Mouse (Mus musculus) forebrain, embryonic 16.5 days (tissue): Measurements from ENCODE around the gene Per2. TPM values are rescaled to one million over a fixed set of nuclear protein-coding genes. Genes with fewer than 3 reads are reported as not detected.

Source experiments
- ATAC-seq: fragments of 200-750 bp; cut with Nextera tagmentation; 2 replicates; pipeline ENCODE4 v1.8.0; 2017; ENCODE audit warnings: mild to moderate bottlenecking, moderate library complexity
- H3K27ac ChIP-seq: fragments of 300-500 bp; sonication (generic); 2 replicates; pipeline ENCODE4 v1.5.1; 2014; ENCODE audit warnings: low read length, control low read depth
- H3K27me3 ChIP-seq: fragments of 300-500 bp; sonication (generic); replicated peaks from 2 replicates; pipeline ENCODE4 v1.6.1; 2014; ENCODE audit warnings: low read length; ENCODE audit not compliant: control insufficient read depth, insufficient read depth
- H3K36me3 ChIP-seq: fragments of 300-500 bp; sonication (generic); 2 replicates; pipeline ENCODE4 v1.6.1; 2014; ENCODE audit not compliant: control insufficient read depth, insufficient read depth
- H3K4me1 ChIP-seq: fragments of 300-500 bp; sonication (generic); replicated peaks from 2 replicates; pipeline ENCODE4 v1.6.1; 2014; ENCODE audit warnings: low read length; ENCODE audit not compliant: control insufficient read depth, insufficient read depth
- H3K4me2 ChIP-seq: fragments of 300-500 bp; sonication (generic); 2 replicates; pipeline ENCODE4 v1.6.1; 2014; ENCODE audit warnings: mild to moderate bottlenecking, low read length, control low read depth
- H3K4me3 ChIP-seq: fragments of 300-500 bp; sonication (generic); replicated peaks from 2 replicates; pipeline ENCODE4 v1.5.1; 2014; ENCODE audit warnings: mild to moderate bottlenecking, low read length, control low read depth
- H3K9ac ChIP-seq: fragments of 300-500 bp; sonication (generic); replicated peaks from 2 replicates; pipeline ENCODE4 v1.6.1; 2014; ENCODE audit warnings: low read depth, low read length, control low read depth
- H3K9me3 ChIP-seq: fragments of 300-500 bp; sonication (generic); 2 replicates; pipeline ENCODE4 v1.6.1; 2016; ENCODE audit warnings: low read length; ENCODE audit not compliant: control insufficient read depth
- WGBS: fragments of 180-500 bp; shearing (Covaris S2); extraction: QIAGEN DNeasy Blood & Tissue Kit; methylation state at CpG from one replicate; pipeline ENCODE4 v1.1.7; 2014; 5-methylcytosine and 5-hydroxymethylcytosine counted together
- polyA plus RNA-seq: library from polyadenylated mRNA; unstranded; fragments of >200 nt; fragmentation: Nextera tagmentation; extraction: Ambion mirVana; gene quantifications from 2 replicates; pipeline ENCODE4 v1.2.1, GENCODE M21; 2015

The Per2 gene
- polyA plus RNA-seq, 1 experiment from 2014 or later = 5.6 TPM

DNA sequence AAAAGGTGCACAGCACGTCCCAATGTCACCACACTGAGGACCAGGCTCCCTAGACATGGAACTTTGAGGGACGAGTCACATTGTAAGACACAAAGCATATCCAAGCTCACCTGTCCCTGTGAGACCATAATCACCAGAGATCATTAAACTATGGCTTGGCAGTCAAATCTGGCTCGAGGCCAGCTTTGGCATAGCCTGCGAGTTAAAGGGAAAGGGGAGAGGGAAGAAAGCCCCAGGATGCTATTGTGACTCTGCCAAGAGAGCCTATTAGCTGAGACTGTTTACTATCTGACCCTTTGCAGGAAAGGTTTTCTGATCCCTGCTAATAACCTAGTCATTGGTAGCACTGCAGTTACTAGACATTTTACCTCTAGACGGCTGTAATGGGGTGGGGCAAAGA is 5.3 kb upstream of the Per2 start:
- WGBS = 20% methylated on average over 5 of the region's 5 CpGs
- Histone ChIP-seq H3K4me3 (no peak overlapping the region), H3K9ac (no peak overlapping the region), H3K4me2 (no peak overlapping the region), H3K36me3 (no peaks in the 10 kb centered on the region), H3K27me3 (no peaks in the 10 kb centered on the region), H3K27ac (no peak overlapping the region), H3K9me3 (no peaks in the 10 kb centered on the region), H3K4me1 (peaks cover 6% of the 10 kb centered on the region)
- no peak for ATAC-seq

DNA sequence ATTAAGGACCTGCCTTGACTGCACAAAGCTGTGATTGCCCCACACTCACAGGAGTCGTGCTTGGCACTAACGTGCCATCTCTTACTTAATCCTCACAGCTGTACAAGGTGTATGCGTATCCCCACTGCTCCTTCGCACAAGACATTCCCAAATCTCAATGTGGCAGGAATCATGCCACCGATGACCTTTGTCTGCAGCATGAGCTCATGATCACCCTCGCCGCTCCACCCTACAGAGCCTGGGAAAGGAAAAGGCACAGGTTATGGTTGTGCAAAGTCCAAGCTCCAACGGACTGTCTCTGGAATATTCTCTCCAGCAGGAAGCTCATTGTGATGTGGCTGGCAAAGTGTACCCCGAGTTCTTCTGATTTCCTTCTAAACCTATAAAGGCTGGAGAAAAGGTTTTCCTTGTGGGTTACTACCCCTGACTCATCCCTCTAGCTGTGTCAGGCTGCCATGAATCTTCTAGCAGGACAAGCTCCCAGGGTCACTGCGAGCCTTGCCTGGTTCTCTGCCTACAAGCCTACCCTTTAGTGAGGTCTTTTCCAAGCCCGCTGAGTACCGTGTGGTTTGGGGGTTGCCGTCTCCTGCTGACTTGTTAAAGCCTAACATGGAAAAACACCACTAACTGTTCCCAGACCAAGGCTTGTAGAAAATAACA is 4.3 kb upstream of the Per2 start:
- H3K9ac ChIP-seq = no peak overlapping the region
- no peaks in the 10 kb centered on the region for H3K36me3 ChIP-seq
- ATAC-seq = no peak
- no peaks in the 10 kb centered on the region for H3K27me3 ChIP-seq
- H3K27ac ChIP-seq = no peak overlapping the region
- no peak overlapping the region for H3K4me2 ChIP-seq
- no peaks in the 10 kb centered on the region for H3K9me3 ChIP-seq
- no peak overlapping the region for H3K4me3 ChIP-seq
- peaks cover 9% of the 10 kb centered on the region for H3K4me1 ChIP-seq
- 88% methylated on average over 13 of the region's 13 CpGs for WGBS

DNA sequence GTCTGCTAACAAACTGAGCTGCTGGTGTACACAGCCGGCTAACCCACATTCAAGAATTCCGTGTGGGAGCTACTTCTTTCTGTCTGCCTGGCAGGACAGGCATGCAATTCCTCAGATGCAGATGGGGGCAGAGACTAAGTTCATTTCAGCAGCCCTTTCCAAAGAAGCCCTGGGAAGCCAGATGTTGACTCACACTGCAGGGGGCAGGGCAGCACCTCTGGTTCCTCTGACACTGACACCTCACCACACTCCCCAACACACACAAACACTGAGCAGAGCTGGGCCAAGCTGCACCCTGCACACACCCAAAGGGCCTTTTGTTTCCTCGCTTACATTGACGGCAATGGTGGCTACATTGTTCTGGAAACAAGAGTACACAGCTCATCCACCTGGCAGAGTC is 1.4 kb upstream of the Per2 start:
- ATAC-seq = no peak
- 41% methylated on average over 4 of the region's 4 CpGs for WGBS
- no peaks in the 10 kb centered on the region for H3K36me3 ChIP-seq
- no peak overlapping the region for H3K4me2 ChIP-seq
- no peak overlapping the region for H3K27ac ChIP-seq
- no peaks in the 10 kb centered on the region for H3K27me3 ChIP-seq
- peaks cover 37% of the 10 kb centered on the region for H3K4me1 ChIP-seq
- no peak overlapping the region for H3K9ac ChIP-seq
- H3K9me3 ChIP-seq = no peaks in the 10 kb centered on the region
- H3K4me3 ChIP-seq = no peak overlapping the region

DNA sequence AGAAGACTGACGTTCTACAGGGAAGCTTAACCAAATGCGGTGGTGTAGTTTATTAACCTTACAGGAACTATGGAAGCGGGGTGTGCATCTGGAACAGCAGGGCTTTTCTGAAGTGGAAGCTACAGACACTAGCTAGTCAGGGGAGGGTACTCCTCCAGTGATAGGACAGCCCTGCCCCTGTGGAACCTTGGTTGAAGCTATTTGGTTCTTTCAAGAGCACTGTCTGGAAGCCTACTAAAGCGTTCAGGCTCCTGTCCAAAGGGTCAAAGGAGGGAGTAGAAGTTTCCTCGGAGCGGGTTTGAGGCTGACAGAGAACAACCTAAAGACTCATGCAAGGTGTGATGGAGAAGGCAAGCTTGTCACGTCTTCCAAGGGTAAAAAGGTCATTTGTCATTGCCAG is 945 bp upstream of the Per2 start:
- H3K36me3 ChIP-seq = no peaks in the 10 kb centered on the region
- H3K27ac ChIP-seq = no peak overlapping the region
- H3K4me1 ChIP-seq = peaks cover 42% of the 10 kb centered on the region
- peak overlapping the region; percentile 63 for H3K9ac ChIP-seq
- no peaks in the 10 kb centered on the region for H3K27me3 ChIP-seq
- 47% methylated on average over 7 of the region's 7 CpGs for WGBS
- peak overlapping the region; percentile 69 for H3K4me3 ChIP-seq
- no peak for ATAC-seq
- H3K9me3 ChIP-seq = no peaks in the 10 kb centered on the region
- peak overlapping the region; percentile 88 for H3K4me2 ChIP-seq

DNA sequence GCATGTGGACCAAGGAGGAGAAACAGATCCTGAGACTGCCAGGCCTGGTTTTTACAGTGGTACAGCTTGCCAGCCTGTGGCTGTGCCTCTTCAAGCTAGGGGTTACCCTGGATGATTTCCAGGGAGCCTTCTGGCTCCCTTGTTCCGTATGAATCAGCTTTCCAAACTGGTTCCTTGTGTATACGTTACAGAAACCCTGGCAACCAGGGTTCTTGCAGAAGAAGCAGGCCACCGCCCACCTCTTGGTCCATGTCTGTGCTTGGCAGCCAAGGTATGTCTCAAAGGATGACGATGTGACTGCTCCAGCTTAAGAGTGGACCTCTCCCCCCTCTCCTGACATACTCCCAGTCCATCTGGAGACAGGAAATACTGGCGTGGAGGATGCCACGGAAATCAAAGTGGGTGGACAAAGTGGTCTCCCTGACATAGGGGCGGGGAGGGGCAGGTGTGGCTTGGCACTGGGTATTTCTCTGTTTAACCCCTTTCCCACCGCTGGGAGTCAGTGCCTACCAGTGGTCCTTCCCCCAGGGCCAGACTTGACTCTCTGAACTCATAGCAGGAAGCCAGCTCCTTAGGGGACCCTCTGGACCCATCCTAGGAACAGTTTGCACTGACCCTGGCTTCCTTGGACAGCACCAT is 782 bp downstream of the Per2 start:
- Histone ChIP-seq H3K9ac (peak overlapping the region; percentile 68), H3K4me2 (peak overlapping the region; percentile 70), H3K4me1 (peaks cover 42% of the 10 kb centered on the region), H3K9me3 (no peaks in the 10 kb centered on the region), H3K27me3 (no peaks in the 10 kb centered on the region), H3K4me3 (peak overlapping the region; percentile 69), H3K27ac (peak overlapping the region; percentile 29; the same call in 1 of the 2 replicates), H3K36me3 (no peaks in the 10 kb centered on the region)
- 7% methylated on average over 8 of the region's 8 CpGs for WGBS
- peak; percentile 1; the same call in 1 of the 2 replicates for ATAC-seq

DNA sequence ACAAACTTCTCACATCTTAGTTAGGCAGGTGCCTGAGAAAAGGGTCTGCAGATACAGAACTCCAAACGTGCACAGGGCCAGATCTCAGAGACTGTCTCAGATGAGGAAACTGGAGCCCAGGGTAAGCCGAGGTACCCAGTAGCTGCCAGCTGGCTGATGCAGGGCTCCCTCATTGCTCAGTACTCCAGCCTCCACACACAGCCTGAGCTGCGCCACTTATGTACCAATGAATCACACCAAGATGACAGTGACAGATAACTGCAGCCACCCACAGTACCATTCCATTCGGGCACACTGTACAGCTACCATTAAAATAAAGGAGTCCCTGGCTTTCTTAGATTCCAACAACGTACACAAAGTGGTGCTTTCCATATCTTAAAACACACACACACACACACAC is 1.4 kb downstream of the Per2 start:
- WGBS = 52% methylated on average over 5 of the region's 5 CpGs
- ATAC-seq = no peak
- 0 out of 2 replicates have a peak overlapping the region, but pooled peaks have one; percentile 4 for H3K27ac ChIP-seq

DNA sequence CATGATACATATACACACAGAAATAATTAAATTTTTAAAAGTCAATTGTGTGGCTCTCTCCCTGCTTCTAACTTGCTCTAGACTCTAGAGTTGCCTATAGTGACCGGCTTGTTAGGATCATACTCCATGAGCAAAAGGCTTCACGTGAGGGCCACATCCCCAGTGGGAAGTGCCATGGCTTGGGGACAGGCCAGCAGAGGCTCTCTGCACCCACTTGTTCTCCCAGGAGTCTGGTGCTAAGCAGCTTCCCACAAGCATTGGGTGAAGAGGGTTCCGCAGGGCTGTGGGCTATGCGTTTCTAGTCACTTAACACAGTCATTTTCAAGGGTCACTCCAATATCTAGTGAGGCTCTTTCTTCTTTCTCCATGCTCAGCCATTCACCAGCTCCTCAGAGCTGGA is 2.0 kb downstream of the Per2 start:
- peaks cover 42% of the 10 kb centered on the region for H3K4me1 ChIP-seq
- H3K4me2 ChIP-seq = no peak overlapping the region
- 94% methylated on average over 4 of the region's 4 CpGs for WGBS
- no peaks in the 10 kb centered on the region for H3K27me3 ChIP-seq
- ATAC-seq = no peak
- no peak overlapping the region for H3K9ac ChIP-seq
- no peak overlapping the region for H3K4me3 ChIP-seq
- no peaks in the 10 kb centered on the region for H3K36me3 ChIP-seq
- H3K9me3 ChIP-seq = no peaks in the 10 kb centered on the region
- no peak overlapping the region for H3K27ac ChIP-seq

More for the DNA sequence above, 1.4 kb downstream of the Per2 start:
- H3K36me3 ChIP-seq = no peaks in the 10 kb centered on the region
- no peaks in the 10 kb centered on the region for H3K9me3 ChIP-seq
- H3K4me1 ChIP-seq = peaks cover 42% of the 10 kb centered on the region
- no peaks in the 10 kb centered on the region for H3K27me3 ChIP-seq
- H3K9ac ChIP-seq = no peak overlapping the region; the same call in none of the 2 replicates
- peak overlapping the region; percentile 70; the same call in 1 of the 2 replicates for H3K4me2 ChIP-seq
- H3K4me3 ChIP-seq = peak overlapping the region; percentile 69

DNA sequence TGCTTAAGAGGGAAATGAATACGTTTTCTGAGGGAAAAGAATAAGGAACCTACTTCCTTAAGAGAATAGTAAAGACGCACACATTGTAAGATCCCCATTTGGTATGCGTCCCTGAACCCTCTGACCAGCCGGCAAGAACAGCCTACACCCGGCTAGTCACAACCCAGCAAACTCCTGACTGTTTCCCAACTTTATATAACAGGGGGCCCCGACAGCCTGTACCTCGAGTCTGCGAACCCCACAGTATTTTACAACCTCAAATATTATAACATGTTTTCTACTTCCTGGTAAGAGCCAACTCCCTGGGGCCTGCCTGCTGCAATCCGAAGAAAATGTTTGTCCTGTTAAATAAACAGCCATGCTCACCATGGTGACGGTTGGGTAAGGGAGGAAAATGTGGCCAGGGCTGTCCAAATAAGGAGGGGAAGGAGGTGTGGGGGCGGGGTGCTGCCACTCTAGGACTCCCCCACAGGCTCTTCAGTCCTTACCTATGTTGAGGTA is 2.8 kb downstream of the Per2 start:
- Histone ChIP-seq H3K9me3 (no peaks in the 10 kb centered on the region), H3K4me3 (no peak overlapping the region), H3K27ac (no peak overlapping the region; the same call in 1 of the 2 replicates), H3K4me2 (peak overlapping the region; percentile 4; the same call in 1 of the 2 replicates), H3K9ac (no peak overlapping the region), H3K27me3 (no peaks in the 10 kb centered on the region), H3K4me1 (peaks cover 42% of the 10 kb centered on the region), H3K36me3 (no peaks in the 10 kb centered on the region)
- no peak for ATAC-seq
- 29% methylated on average over 11 of the region's 11 CpGs for WGBS

DNA sequence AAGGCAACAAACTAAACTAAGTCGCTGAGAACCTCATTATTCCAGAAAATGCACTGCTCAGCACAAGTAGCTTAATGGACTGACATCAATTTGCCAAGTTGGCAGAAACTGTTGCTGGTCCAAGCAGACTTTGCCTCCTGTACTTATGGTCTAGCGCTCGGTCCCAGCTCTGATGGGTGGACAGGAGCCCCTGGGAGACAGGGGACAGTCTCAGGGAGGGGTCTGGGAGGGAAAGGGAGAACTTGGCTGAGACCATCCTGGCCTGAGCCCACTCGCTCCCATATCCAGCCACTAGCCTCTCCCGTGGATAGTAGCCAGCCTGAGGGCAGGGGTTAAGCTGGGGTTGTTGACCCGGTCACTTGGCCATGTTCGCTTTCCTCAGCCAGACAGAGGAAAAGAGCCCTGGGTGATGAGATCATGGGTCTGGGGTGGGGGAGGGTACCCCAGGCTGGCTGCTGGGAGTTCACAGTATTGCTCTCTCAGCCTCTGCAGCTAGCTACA is 3.4 kb downstream of the Per2 start:
- Histone ChIP-seq H3K27me3 (no peaks in the 10 kb centered on the region), H3K4me2 (peak overlapping the region; percentile 4; the same call in 1 of the 2 replicates), H3K9me3 (no peaks in the 10 kb centered on the region), H3K36me3 (no peaks in the 10 kb centered on the region), H3K27ac (peak overlapping the region; percentile 54), H3K9ac (no peak overlapping the region), H3K4me1 (peaks cover 42% of the 10 kb centered on the region), H3K4me3 (no peak overlapping the region)
- ATAC-seq = no peak
- 36% methylated on average over 7 of the region's 7 CpGs for WGBS
